Mouse (Mus musculus) left cerebral cortex, postnatal 14 days (tissue): ENCODE measurements around the gene Kctd19. TPM values are rescaled to one million over a fixed set of nuclear protein-coding genes. Genes with fewer than 3 reads are reported as not detected.
A peak's percentile ranks its signal among the peaks of the same experiment; 100 is the strongest.

Experiments
- DNase-seq, 2 experiments: peaks; one replicate each; pipeline ENCODE4 v3.0.0; 2021 to 2022; ENCODE audit warnings: low spot score in 2 of 2, mixed read lengths in 1 of 2
- intact Hi-C: fragments of 180-260 bp; cut with DNase I; formaldehyde crosslinking; loops from one replicate; pipeline ENCODE4 v1.15.1; 2025
- total RNA-seq, 2 experiments: library from RNA; stranded (reverse); gene quantifications; 2 replicates each; pipeline ENCODE4 v1.2.3; 2021

Gene Kctd19
- total RNA-seq, 2 experiments from 2014 or later, result not detected

DNA sequence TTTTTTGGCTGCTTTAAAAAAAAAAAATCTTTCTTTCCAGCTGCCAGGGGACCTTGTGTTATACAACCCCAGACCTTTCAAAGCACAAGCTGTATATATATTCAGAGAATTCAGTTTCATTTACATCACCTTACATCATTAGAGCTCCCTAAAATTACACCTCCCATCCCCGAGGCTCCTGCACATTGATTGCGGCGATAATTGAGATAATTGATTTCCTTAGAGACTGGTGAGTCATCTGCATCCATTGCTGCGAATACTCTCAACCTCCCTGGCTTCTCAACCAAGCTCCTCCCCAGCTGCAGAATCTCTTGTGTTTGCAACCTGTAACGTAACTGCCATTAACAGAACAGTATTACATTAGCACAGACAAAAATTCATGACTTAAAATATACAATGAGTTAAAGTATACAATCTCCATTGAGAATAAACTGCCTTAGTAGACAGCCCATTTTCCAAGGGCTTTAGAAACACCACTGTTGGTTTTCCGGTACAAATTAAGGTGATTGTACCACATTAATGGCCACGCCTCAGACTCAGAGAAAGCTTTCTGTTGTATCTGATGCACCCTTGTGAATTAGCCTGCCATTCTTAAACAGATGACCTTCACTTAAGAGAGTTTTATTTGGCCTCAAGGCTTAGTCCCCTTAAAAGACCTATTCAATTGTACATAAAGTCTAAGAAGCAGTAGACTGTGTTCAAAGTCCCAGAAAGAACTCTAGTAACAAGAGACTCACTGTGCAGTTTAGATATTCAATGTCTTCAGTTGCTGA lies 18.6 kb upstream of the Kctd19 start:
- DNase-seq, result no peak

DNA sequence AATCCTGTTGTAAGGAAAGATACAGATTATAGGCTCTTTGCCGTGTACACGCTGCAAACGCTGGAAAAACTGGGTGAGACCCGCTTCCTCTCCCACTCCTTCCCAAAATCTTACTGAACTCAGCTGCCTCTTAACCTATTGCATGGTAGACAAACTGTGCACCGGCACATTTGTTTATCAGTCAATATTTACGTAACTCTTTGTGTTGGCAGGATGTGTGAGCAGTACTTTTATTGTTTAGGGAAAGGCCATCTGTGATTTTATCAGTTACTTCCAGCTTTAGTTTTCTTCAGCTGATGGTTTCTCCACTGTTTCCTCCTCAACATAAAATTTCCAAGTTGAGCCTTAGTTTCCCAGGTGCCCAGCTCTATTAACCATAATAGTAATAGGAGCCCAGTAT lies 13.6 kb upstream of the Kctd19 start:
- intact Hi-C loops, result no loop called here
- DNase-seq, result no peak

More for the DNA sequence above, 18.6 kb upstream of the Kctd19 start:
- intact Hi-C loops, result no loop called here

DNA sequence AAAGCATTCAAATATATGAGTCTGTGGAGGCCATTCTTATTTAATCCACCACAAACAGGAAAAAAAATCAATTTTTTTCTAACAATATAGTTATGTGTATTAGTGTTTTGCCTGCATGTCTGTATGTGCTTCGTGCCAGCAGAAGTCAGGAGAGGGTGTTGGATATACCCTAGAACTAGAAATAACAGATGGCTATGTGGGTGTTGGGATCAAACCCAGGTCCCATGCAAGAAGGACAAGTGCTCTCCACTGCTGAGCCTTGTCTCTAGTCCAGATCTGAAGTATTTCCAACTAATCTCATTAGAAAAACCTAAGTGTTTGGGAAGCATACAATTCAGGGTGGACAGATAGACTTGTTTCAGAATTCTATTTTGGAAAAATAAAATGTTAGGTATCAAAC lies 8.7 kb upstream of the Kctd19 start:
- intact Hi-C loops, result no loop called here
- no peak for DNase-seq

DNA sequence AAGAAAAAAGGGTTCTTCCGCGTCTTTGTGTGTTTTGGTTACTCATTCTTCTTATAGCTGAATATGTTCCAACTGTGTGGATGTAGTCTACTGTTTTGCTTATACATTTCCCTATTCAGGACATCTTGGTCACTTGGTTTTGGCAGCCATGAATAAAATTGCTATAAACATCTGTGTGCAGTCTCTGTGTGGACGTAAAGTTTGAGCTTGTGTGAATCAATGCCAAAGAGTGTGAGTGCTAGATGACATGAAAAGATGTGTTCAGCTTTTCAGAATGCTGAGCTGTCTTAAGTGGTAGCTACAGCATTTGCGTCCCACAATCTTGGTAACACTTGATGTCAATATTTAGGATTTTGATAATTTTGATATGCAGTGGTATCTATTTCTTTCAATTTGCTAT lies 6.5 kb upstream of the Kctd19 start:
- DNase-seq, result no peak
- intact Hi-C loops, result no loop called here

DNA sequence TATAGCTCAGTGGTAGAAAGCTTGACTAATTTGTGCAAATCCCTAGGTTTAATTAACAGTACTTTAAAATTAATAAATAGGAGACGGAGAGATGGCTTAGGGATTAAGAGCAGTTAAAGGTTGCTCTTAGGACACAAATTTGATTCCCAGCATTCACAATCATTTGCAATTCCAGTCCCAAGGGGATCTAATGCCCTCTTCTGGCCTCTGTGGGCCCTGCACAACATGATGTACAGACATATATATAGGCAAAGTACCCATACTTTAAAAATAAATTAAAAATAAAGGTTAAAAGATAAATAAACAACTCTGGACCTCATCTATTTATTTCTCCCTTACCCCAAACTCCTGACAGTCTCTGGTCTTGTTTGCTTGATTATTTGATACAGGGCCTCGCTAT lies 5.7 kb upstream of the Kctd19 start:
- DNase-seq, result no peak

DNA sequence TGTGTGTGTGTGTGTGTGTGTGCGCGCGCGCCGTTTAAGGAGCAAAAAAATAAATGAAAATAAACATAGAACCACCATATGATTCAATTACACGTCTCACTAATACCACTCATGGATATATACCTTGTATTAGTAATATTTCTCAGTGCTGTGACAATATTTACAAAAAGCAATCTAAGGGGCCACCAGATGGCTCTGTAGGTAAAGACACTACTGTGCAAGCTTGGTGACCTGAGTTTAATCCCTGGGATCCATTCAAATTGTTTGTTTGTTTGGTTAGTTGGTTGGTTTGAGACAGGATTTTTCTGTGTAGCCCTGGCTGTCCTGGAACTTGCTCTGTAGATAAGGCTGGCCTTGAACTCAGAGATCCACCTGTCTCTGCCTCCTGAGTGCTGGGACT lies 3.4 kb downstream of the Kctd19 start:
- intact Hi-C loops, result no loop called here
- no peak for DNase-seq

More for the DNA sequence above, 5.7 kb upstream of the Kctd19 start:
- intact Hi-C loops, result no loop called here

DNA sequence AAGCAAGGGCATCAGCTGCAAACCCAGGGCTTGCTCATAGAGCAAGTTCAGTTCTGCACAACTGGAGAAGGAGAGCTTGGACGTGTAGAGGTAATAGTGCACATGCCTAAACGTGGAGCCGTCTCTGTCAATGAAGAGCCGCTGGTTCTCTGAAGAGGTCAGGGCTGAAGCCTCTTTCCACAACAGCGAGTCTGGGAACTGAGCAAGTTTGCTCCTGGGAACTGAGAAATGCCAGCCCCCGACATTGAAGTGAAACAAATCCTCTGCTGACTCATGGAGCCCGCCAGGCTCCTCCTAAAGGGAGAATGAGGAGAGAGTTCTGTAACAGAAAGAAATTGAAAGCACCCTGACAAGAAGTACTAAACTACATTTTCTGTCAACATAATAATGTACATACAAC lies 5.0 kb downstream of the Kctd19 start:
- no peak for DNase-seq
- intact Hi-C loops, result no loop called here

DNA sequence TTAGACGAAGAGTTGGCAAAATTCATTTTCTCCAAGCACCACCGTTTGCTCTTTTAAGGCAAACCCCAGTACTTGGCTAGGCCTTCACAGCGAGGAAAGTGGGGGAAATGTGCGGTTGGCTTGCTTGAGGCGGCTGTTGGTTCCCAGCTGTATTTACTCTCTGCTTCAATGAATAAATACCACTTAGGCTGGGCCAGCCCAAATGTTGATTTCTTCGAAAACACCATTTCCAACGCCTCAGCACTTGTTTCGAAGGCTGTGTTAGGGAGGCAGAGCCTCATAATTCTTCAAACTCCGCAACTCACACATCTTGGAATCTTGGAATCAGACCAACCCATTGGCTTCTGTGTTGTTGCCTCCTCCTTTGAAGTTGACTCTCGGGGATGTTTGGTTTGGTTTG lies 6.9 kb downstream of the Kctd19 start:
- peak; percentile 30 to 38 for DNase-seq
- intact Hi-C loops, result no loop called here

DNA sequence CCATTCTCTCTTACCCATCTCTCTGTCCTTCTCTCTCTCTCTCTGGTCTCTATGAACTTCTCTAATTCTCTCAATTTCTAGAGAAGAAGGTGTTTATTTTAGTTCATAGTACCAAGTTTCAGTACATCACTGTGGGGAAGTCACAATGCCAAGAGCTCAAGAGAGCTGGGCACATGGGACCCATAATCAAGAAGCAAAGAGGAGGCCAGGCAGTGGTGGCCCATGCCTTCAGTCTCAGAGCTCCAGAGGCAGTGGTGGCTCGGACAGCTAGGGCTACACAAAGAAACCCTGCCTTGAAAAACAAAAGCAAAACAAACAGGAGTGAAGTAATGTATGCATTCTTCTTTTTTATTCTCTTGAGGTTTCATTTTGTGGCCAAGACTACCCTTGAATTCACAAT lies 8.8 kb downstream of the Kctd19 start:
- intact Hi-C loops, result no loop called here
- no peak for DNase-seq

DNA sequence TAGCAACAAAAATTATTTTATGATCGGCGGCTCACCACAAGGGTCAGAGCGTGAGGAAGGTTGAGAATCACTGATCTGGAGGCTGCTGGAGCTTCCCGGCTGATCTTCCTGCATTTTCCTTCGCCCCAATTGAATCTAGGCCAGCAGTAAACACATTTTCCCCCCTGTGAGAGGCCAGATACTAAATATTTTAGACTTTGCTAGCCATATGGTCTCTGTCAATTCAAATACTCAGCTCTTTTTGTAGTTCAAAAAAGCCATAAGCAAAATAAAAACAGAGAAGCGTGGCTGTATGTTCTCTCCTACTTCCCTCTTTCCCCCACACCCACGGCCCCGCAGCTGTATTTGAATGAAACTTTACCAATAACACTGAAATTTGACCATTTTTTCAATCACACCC lies 9.8 kb downstream of the Kctd19 start:
- intact Hi-C loops, result no loop called here
- DNase-seq, result no peak

DNA sequence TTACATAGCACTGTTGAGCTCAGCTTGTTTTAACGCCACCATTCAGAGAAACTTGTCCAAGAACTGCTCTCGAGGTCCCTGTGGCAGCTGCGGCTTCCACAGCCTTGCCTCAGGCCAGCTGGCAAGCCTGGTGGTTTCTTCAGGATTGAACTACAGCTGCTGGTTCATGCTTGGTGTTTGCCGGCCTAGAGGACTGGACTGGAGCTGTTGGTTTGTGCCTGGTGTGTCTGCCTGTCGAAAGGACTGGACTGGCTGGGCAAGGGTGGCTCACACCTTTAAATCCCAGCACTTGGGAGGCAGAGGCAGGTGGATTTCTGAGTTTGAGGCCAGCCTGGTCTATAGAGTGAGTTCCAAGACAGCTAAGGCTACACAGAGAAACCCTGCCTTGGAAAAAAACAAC lies 13.3 kb downstream of the Kctd19 start:
- no peak for DNase-seq
- intact Hi-C loops, result no loop called here

DNA sequence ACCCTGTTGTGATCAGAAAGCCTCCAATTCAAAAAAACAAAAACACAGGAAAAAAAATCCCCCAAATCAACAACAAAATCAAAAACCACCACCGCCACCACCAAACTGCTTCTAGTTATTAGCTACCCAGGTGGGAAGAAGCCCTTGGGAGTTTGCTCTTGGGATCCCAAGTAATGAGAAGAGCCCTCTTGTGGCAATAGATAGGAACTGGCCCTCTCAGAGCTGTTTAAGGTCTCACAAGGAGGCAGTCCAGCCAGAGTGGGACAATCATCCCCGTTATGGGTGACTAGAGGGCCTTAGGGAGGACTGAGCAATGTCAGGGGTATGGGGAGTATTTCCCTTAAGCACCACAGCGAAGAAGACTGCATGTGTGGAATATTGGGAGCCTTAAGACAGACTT lies 15.6 kb downstream of the Kctd19 start:
- intact Hi-C loops, result no loop called here
- DNase-seq, result peak; percentile 63 to 69

DNA sequence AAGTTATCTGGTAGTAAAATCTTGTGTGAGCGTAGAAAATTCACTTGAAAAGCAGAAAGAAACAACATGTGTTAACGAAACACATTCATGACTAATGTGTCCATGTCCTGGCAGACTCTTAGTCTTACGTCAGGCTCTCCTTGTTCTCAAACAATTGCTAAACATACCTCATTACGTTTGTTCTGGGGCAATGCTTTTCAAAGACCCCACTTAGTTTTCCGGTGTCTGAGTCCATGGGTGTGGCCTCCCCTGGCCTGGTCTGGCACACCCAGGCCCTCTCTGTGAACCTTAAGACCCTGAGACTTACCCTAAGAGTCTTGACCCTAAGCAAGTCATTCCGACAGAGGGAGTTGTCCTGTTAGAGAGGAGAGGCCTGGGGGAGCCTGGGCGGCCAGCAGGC lies 19.4 kb downstream of the Kctd19 start:
- DNase-seq, result no peak
- intact Hi-C loops, result no loop called here

DNA sequence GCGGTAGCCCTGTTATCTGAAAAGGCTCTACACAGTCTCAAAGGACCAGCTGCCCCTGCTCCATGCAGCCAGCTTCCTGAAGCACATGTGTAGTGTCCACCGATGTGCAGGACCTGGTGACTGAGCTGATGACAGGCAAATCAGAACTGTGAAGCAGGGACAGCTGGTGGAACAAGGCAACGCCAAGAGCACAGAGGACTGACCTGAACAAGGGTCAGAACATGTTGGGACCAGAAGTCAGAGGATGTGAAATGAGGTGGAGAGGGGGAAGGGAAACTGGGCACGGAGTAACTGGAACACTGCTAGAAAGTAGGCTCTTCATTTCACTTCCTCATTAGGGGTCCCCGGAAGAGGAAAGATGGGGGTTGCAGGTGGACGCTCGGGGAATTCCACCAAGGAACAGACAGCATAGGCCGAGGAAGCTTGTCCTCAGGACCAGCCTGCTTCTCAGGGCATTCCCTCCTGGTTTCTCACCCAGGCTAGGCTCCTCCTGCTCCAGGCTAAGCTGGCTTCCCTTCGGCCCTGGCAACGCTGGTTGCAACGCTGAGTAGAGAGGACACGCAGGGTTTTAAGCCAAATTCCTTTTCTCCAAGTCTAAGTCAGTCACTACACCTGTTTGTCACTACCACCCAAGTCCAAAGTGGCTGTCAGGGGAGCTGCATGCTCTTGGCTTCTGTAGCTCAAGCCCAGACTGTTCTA lies 20.1 kb downstream of the Kctd19 start:
- no peak for DNase-seq
- intact Hi-C loops, result no loop called here

DNA sequence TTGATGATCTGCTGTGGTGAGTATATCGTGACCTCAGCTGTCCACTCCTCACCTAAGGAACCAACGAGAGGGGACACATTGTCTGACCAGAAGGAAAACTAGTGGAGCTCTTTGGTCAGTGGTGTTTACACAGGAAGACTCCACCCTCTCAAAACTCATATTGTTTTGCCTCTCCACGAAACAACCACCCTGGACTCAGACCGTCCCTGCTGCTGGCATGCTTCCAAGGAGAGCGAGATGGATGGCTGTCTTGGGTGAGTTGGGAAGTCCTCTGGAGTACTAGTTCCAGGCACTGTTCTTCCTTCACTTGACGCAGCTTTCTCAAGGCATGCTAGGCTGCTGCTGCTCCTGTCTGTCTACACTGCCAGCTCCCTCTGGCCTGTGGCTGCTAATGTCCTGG lies 24.2 kb downstream of the Kctd19 start:
- DNase-seq, result no peak
- intact Hi-C loops, result no loop called here

DNA sequence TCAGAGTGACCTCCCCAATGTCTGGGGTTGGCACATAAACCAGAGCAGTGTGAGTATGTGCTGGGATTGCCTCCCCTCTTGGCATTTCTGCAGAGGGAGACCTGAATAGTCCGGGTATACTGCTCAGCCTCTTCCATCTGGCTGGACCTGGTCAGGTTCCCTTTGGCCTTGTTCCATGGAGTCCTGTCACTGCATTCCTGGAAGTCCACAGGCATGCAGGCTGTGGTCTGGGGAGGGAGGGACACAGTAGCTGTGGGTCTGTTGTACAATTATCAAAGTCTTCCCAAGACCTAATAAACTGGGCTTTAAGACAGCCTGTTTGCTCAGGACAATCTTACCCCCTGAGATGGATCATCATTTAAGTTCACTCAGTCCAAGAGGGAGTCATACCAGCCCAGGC lies 26.2 kb downstream of the Kctd19 start:
- DNase-seq, result no peak
- intact Hi-C loops, result no loop called here

DNA sequence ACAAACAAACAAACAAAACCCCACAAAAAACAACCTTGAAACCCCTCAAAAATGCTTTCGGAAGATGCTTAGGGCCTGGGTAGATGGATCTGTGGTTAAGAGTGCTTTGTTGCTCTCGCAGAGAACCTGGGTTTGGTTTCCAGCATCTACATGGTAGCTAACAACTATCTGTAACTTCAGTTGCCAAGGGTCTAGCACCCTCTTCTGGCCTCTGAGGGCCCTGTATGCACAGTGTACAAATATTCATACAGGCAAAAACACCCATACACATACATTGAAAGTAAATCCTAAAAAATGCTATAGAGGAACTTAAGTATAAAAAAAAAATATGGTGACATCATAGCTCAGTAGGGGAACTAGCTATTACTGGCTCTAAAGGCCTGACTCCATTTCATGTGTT lies 29.2 kb downstream of the Kctd19 start:
- intact Hi-C loops, result no loop called here
- no peak for DNase-seq

DNA sequence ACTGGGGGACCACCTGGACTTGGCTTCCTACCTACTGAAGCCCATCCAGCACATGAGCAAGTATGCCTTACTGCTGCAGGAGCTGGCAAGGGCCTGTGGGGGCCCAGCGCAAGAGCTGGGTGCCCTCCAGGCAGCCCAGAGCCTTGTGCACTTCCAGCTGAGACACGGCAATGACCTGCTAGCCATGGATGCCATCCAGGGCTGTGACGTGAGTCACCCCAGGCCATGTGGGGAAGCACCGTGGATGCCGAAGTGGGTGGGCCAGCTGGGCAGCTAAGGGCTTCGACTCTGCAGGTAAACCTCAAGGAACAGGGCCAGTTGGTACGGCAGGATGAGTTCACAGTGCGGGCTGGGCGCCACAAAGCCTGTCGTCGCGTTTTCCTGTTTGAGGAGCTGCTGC lies 33.0 kb downstream of the Kctd19 start:
- intact Hi-C loops, result no loop called here
- no peak for DNase-seq

DNA sequence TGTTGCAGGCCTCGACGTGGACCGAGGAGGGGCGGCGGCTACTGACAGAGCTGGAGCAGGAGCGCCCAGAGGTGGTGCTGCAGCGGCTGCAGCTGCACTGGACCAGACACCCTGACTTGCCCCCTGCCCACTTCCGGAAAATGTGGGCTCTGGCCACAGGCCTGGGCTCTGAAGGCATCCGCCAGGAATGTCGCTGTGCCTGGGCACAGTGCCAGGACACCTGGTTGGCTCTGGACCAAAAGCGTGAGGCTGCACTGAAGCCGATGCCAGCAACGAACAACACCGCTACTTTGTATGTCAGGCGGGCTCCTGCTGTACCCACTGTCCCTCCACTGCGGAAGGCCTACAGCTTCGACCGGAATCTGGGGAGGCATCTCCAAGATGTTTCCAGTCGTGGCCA lies 34.6 kb downstream of the Kctd19 start:
- intact Hi-C loops, result no loop called here
- DNase-seq, result peak; percentile 41 to 52

DNA sequence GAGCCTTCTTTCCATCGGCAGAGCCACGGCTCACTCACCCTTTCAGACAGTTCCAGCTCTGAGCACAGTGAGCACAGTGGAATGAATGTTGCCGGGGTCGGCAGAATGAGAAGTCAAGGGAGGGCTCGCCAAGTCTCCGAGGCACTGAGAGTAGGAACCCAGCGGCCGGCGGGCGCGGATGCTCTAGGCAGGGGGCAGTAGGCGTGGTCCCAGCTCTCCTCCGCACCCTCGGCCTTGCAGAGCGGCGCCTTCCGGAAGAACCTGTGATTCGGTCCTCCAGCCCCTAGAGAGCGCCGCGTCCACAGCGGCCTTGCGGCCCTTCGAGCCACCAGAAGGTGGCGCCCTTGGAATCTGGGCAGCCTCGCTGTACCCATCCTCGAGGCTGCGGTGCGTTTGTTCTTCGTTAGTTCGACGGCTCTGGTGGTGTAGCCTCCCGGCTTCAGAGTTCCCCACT lies 38.8 kb downstream of the Kctd19 start:
- DNase-seq, result peak in 1 of 2 experiments; percentile 38

DNA sequence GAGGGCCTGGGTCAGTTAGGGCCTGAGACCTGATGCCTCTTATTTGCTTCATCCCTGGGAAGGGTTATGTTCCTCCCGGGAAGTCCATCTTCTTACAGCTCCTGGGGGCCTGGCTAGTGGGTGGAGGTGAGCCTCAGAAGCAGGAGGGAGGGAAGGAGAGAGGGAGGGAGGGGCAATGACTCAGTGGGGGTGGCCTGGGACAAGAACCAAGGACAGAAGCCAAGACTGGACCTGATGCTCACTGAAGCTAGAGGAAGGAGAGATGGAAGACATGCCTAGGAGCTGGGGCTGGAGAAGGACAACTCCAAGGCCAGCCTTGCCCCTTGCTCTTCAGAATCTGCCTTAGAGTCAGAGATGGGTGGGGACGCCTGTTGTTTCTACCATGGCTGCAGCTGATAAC lies 40.3 kb downstream of the Kctd19 start, which contains the start of gene Plekhg4:
Gene Plekhg4, plus strand, starts transcription at position 243 of the 400 bp plus-strand sequence.
- intact Hi-C loops, result no loop called here
- no peak for DNase-seq

More for the DNA sequence above, 38.8 kb downstream of the Kctd19 start:
- intact Hi-C loops, result no loop called here
